Mouse (Mus musculus) lung, embryonic 15.5 days (tissue): ENCODE measurements around the gene Phlpp1. TPM values are rescaled to one million over a fixed set of nuclear protein-coding genes. Genes with fewer than 3 reads are reported as not detected.

ENCODE experiments used
- ATAC-seq: fragments of 200-750 bp; cut with Nextera tagmentation; 2 replicates; pipeline ENCODE4 v1.8.0; 2017; ENCODE audit warnings: moderate number of reproducible peaks, borderline replicate concordance; ENCODE audit not compliant: low FRiP score, low TSS enrichment; ENCODE audit errors: extremely low read depth
- H3K27ac ChIP-seq: fragments of 300-500 bp; sonication (generic); 2 replicates; pipeline ENCODE4 v1.5.1; 2015; ENCODE audit warnings: moderate library complexity, mild to moderate bottlenecking, inconsistent platforms
- H3K27me3 ChIP-seq: fragments of 300-500 bp; sonication (generic); 2 replicates; pipeline ENCODE4 v1.6.1; 2015; ENCODE audit warnings: inconsistent platforms
- H3K36me3 ChIP-seq: fragments of 300-500 bp; sonication (generic); 2 replicates; pipeline ENCODE4 v1.6.1; 2015; ENCODE audit warnings: inconsistent platforms
- H3K4me1 ChIP-seq: fragments of 300-500 bp; sonication (generic); 2 replicates; pipeline ENCODE4 v1.6.1; 2015; ENCODE audit warnings: inconsistent platforms
- H3K4me2 ChIP-seq: fragments of 300-500 bp; sonication (generic); 2 replicates; pipeline ENCODE4 v1.6.1; 2015; ENCODE audit warnings: inconsistent platforms, mild to moderate bottlenecking, moderate library complexity
- H3K4me3 ChIP-seq: fragments of 300-500 bp; sonication (generic); 2 replicates; pipeline ENCODE4 v1.5.1; 2015; ENCODE audit warnings: mild to moderate bottlenecking, inconsistent platforms
- H3K9ac ChIP-seq: fragments of 300-500 bp; sonication (generic); 2 replicates; pipeline ENCODE4 v1.6.1; 2015; ENCODE audit warnings: inconsistent platforms
- H3K9me3 ChIP-seq: fragments of 300-500 bp; sonication (generic); 2 replicates; pipeline ENCODE4 v1.6.1; 2016; ENCODE audit warnings: inconsistent platforms
- WGBS: fragments of 180-500 bp; shearing (Covaris S2); methylation state at CpG from one replicate; pipeline ENCODE4 v1.1.7; 2015; 5-methylcytosine and 5-hydroxymethylcytosine counted together
- polyA plus RNA-seq: library from polyadenylated mRNA; unstranded; fragments of >200 nt; fragmentation: Nextera tagmentation; extraction: Ambion mirVana; gene quantifications from 2 replicates; pipeline ENCODE4 v1.2.1, GENCODE M21; 2015

Phlpp1 gene
- polyA plus RNA-seq, 1 experiment from 2014 or later = 3.6 TPM

- H3K4me3 ChIP-seq = no peak overlapping the region
- ATAC-seq = no peak
- H3K4me1 ChIP-seq = peaks cover 36% of the 10 kb centered on the region
- no peak overlapping the region for H3K27ac ChIP-seq
- no peak overlapping the region for H3K4me2 ChIP-seq
- H3K27me3 ChIP-seq = no peaks in the 10 kb centered on the region
- H3K9me3 ChIP-seq = no peaks in the 10 kb centered on the region
- no peaks in the 10 kb centered on the region for H3K36me3 ChIP-seq
- WGBS = 76% methylated on average over 4 of the region's 4 CpGs
- no peak overlapping the region for H3K9ac ChIP-seq
Observed at GRCm38 (mm10) chr1:106201929-106202328, 30.4 kb downstream of the Phlpp1 start.

- Histone ChIP-seq H3K27ac (peak overlapping the region; percentile 44; the same call in 1 of the 2 replicates), H3K36me3 (no peaks in the 10 kb centered on the region), H3K9ac (no peak overlapping the region), H3K4me2 (no peak overlapping the region), H3K4me3 (no peak overlapping the region), H3K27me3 (no peaks in the 10 kb centered on the region), H3K9me3 (no peaks in the 10 kb centered on the region), H3K4me1 (peaks cover 35% of the 10 kb centered on the region)
- 43% methylated on average over 3 of the region's 3 CpGs for WGBS
- no peak for ATAC-seq
Observed at GRCm38 (mm10) chr1:106203942-106204341, 32.4 kb downstream of the Phlpp1 start.

GRCm38 (mm10) chr1:106204350-106204749, 32.8 kb downstream of the Phlpp1 start:
- no peak overlapping the region for H3K4me2 ChIP-seq
- H3K9ac ChIP-seq = no peak overlapping the region
- no peaks in the 10 kb centered on the region for H3K27me3 ChIP-seq
- H3K9me3 ChIP-seq = no peaks in the 10 kb centered on the region
- H3K36me3 ChIP-seq = no peaks in the 10 kb centered on the region
- no peak overlapping the region for H3K4me3 ChIP-seq
- ATAC-seq = peak; percentile 76; the same call in 1 of the 2 replicates
- H3K27ac ChIP-seq = peak overlapping the region; percentile 44; the same call in 1 of the 2 replicates
- H3K4me1 ChIP-seq = peaks cover 31% of the 10 kb centered on the region
- WGBS = 28% methylated on average over 3 of the region's 3 CpGs

GRCm38 (mm10) chr1:106208581-106208980, 37.0 kb downstream of the Phlpp1 start:
- WGBS = 72% methylated on average over 5 of the region's 5 CpGs
- no peak for ATAC-seq
- H3K4me3 ChIP-seq = no peak overlapping the region
- no peak overlapping the region for H3K27ac ChIP-seq
- H3K4me1 ChIP-seq = peaks cover 18% of the 10 kb centered on the region
- no peak overlapping the region for H3K9ac ChIP-seq
- no peaks in the 10 kb centered on the region for H3K9me3 ChIP-seq
- H3K4me2 ChIP-seq = no peak overlapping the region
- H3K36me3 ChIP-seq = no peaks in the 10 kb centered on the region
- H3K27me3 ChIP-seq = no peaks in the 10 kb centered on the region

GRCm38 (mm10) chr1:106210461-106210860, 38.9 kb downstream of the Phlpp1 start:
- no peak overlapping the region for H3K4me2 ChIP-seq
- H3K27ac ChIP-seq = no peak overlapping the region
- H3K4me3 ChIP-seq = no peak overlapping the region
- ATAC-seq = no peak
- H3K9ac ChIP-seq = no peak overlapping the region
- peaks cover 4% of the 10 kb centered on the region; the same call in 1 of the 2 replicates for H3K4me1 ChIP-seq
- no peaks in the 10 kb centered on the region for H3K36me3 ChIP-seq
- H3K9me3 ChIP-seq = no peaks in the 10 kb centered on the region
- WGBS = 54% methylated on average over 3 of the region's 3 CpGs
- H3K27me3 ChIP-seq = no peaks in the 10 kb centered on the region

- H3K27me3 ChIP-seq = no peaks in the 10 kb centered on the region
- 90% methylated on average over 5 of the region's 5 CpGs for WGBS
- H3K9ac ChIP-seq = no peak overlapping the region
- no peaks in the 10 kb centered on the region for H3K36me3 ChIP-seq
- H3K4me2 ChIP-seq = no peak overlapping the region
- H3K9me3 ChIP-seq = no peaks in the 10 kb centered on the region
- no peak for ATAC-seq
- peaks cover 4% of the 10 kb centered on the region; the same call in 1 of the 2 replicates for H3K4me1 ChIP-seq
- H3K4me3 ChIP-seq = no peak overlapping the region
- H3K27ac ChIP-seq = no peak overlapping the region
Observed at GRCm38 (mm10) chr1:106211146-106211545, 39.6 kb downstream of the Phlpp1 start.

GRCm38 (mm10) chr1:106220431-106220830, 48.9 kb downstream of the Phlpp1 start:
- Histone ChIP-seq H3K4me3 (no peak overlapping the region), H3K36me3 (no peaks in the 10 kb centered on the region), H3K4me1 (0 out of 2 replicates have a peak, but pooled peaks cover 3% of the 10 kb centered on the region), H3K27ac (no peak overlapping the region), H3K9me3 (no peaks in the 10 kb centered on the region), H3K4me2 (no peak overlapping the region), H3K9ac (no peak overlapping the region), H3K27me3 (no peaks in the 10 kb centered on the region)
- WGBS = 63% methylated on average over 6 of the region's 6 CpGs
- ATAC-seq = no peak

- no peak overlapping the region for H3K27ac ChIP-seq
- WGBS = 86% methylated on average over 1 of the region's 1 CpGs
- H3K4me1 ChIP-seq = 0 out of 2 replicates have a peak, but pooled peaks cover 3% of the 10 kb centered on the region
- H3K36me3 ChIP-seq = no peaks in the 10 kb centered on the region
- H3K9ac ChIP-seq = no peak overlapping the region
- H3K4me2 ChIP-seq = no peak overlapping the region
- ATAC-seq = no peak
- no peaks in the 10 kb centered on the region for H3K9me3 ChIP-seq
- H3K4me3 ChIP-seq = no peak overlapping the region
- no peaks in the 10 kb centered on the region for H3K27me3 ChIP-seq
Observed at GRCm38 (mm10) chr1:106221371-106221770, 49.8 kb downstream of the Phlpp1 start.

GRCm38 (mm10) chr1:106221964-106222363, 50.4 kb downstream of the Phlpp1 start:
- H3K27ac ChIP-seq = no peak overlapping the region
- no peak overlapping the region for H3K4me2 ChIP-seq
- 52% methylated on average over 2 of the region's 2 CpGs for WGBS
- no peak overlapping the region for H3K4me3 ChIP-seq
- ATAC-seq = no peak
- no peak overlapping the region for H3K9ac ChIP-seq
- no peaks in the 10 kb centered on the region for H3K9me3 ChIP-seq
- no peaks in the 10 kb centered on the region for H3K27me3 ChIP-seq
- 0 out of 2 replicates have a peak, but pooled peaks cover 3% of the 10 kb centered on the region for H3K4me1 ChIP-seq
- no peaks in the 10 kb centered on the region for H3K36me3 ChIP-seq

- Histone ChIP-seq H3K27ac (no peak overlapping the region), H3K4me3 (no peak overlapping the region), H3K9ac (no peak overlapping the region), H3K9me3 (no peaks in the 10 kb centered on the region), H3K4me1 (0 out of 2 replicates have a peak, but pooled peaks cover 3% of the 10 kb centered on the region), H3K36me3 (no peaks in the 10 kb centered on the region), H3K27me3 (no peaks in the 10 kb centered on the region), H3K4me2 (no peak overlapping the region)
- no peak for ATAC-seq
- 77% methylated on average over 7 of the region's 7 CpGs for WGBS
Observed at GRCm38 (mm10) chr1:106226613-106227012, 55.1 kb downstream of the Phlpp1 start.

GRCm38 (mm10) chr1:106230313-106230712, 58.8 kb downstream of the Phlpp1 start:
- Histone ChIP-seq H3K36me3 (no peaks in the 10 kb centered on the region), H3K4me3 (no peak overlapping the region), H3K9ac (no peak overlapping the region), H3K27me3 (no peaks in the 10 kb centered on the region), H3K4me1 (0 out of 2 replicates have a peak, but pooled peaks cover 3% of the 10 kb centered on the region), H3K4me2 (no peak overlapping the region), H3K9me3 (no peaks in the 10 kb centered on the region), H3K27ac (no peak overlapping the region)
- WGBS = 80% methylated on average over 3 of the region's 3 CpGs
- no peak for ATAC-seq

GRCm38 (mm10) chr1:106231345-106231744, 59.8 kb downstream of the Phlpp1 start:
- Histone ChIP-seq H3K9ac (no peak overlapping the region), H3K4me1 (0 out of 2 replicates have a peak, but pooled peaks cover 3% of the 10 kb centered on the region), H3K9me3 (no peaks in the 10 kb centered on the region), H3K36me3 (no peaks in the 10 kb centered on the region), H3K4me3 (no peak overlapping the region), H3K27me3 (no peaks in the 10 kb centered on the region), H3K4me2 (no peak overlapping the region), H3K27ac (no peak overlapping the region)
- no peak for ATAC-seq
- WGBS = 72% methylated on average over 5 of the region's 5 CpGs
